Mouse (Mus musculus): ENCODE data around the gene Hcn1. TPM values are rescaled to one million over a fixed set of nuclear protein-coding genes. Genes with fewer than 3 reads are reported as not detected.
A peak's percentile ranks its signal among the peaks of the same experiment; 100 is the strongest.

The Hcn1 gene
- polyA plus RNA-seq, 2 experiments: under 0.01 TPM; not detected in 1

DNA sequence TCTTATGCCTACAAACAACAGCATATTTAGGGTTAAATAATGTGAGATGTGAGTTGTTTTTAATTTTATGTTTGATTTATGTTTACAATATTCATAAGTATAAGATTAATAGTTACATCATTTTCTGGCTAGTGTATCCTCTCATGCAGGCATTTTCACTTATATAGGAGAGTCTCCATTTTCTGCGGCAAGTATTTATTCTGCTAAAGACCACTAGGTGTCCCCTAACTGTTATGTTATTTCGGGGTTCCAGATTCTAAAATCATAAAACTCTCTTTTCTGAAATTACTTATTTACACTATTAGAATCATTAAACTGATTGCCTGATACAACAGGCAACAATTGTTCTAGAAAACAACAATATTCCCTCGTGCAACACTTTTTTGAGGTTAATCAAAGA, 60.5 kb downstream of the Hcn1 start:
- Histone ChIP-seq H3K9ac (replicated peaks) (no peak overlapping the region), H3K9me3 (ENCODE audit: control insufficient read depth, low read length) (no peaks in the 10 kb centered on the region), H3K4me2 (ENCODE audit: low read depth) (no peak overlapping the region), H3K4me1 (replicated peaks; ENCODE audit: control insufficient read depth in 2 of 2, insufficient read depth in 2 of 2, low read length in 1 of 2) (no peaks in the 10 kb centered on the region), H3K36me3 (replicated peaks; ENCODE audit: control insufficient read depth, insufficient read depth, low read depth) (no peaks in the 10 kb centered on the region), H3K27ac (no peak overlapping the region), H3K27me3 (ENCODE audit: control insufficient read depth, insufficient read depth, low read length) (no peaks in the 10 kb centered on the region), H3K4me3 (ENCODE audit: insufficient read depth in 1 of 2, low read depth in 2 of 2, low read length in 2 of 2) (no peak overlapping the region)
- ATAC-seq (ENCODE audit: insufficient read depth) (no peak), DNase-seq (ENCODE audit: low read depth in 3 of 3, low spot score in 3 of 3) (no peak)
- WGBS (ENCODE audit: insufficient replicate concordance): 45% methylated on average over 3 of the region's 3 CpGs
- TF ChIP-seq CTCF (IDR thresholded peaks at IDR 0.05; ENCODE audit: low read depth) (no peak), EP300 (IDR thresholded peaks at IDR 0.05; ENCODE audit: low read depth) (no peak)

- TF ChIP-seq EP300 (IDR thresholded peaks at IDR 0.05; ENCODE audit: low read depth) (no peak), CTCF (IDR thresholded peaks at IDR 0.05; ENCODE audit: low read depth) (no peak)
- Histone ChIP-seq H3K27ac (no peak overlapping the region), H3K9me3 (ENCODE audit: control insufficient read depth, low read length) (no peaks in the 10 kb centered on the region), H3K27me3 (ENCODE audit: control insufficient read depth, insufficient read depth, low read length) (no peaks in the 10 kb centered on the region), H3K4me3 (ENCODE audit: insufficient read depth in 1 of 2, low read depth in 2 of 2, low read length in 2 of 2) (no peak overlapping the region), H3K4me2 (ENCODE audit: low read depth) (no peak overlapping the region), H3K36me3 (replicated peaks; ENCODE audit: control insufficient read depth, insufficient read depth, low read depth) (no peaks in the 10 kb centered on the region), H3K4me1 (replicated peaks; ENCODE audit: control insufficient read depth in 2 of 2, insufficient read depth in 2 of 2, low read length in 1 of 2) (no peaks in the 10 kb centered on the region), H3K9ac (replicated peaks) (no peak overlapping the region)
- DNase-seq (ENCODE audit: low read depth in 3 of 3, low spot score in 3 of 3) (peak; percentile 6 to 9 (median 7)), ATAC-seq (ENCODE audit: insufficient read depth) (no peak)
- WGBS (ENCODE audit: insufficient replicate concordance): 37% methylated on average over 2 of the region's 2 CpGs
These were observed 67.2 kb downstream of the Hcn1 start for GRCm38 (mm10) chr13:117669303-117669702.

- DNase-seq (ENCODE audit: low read depth in 3 of 3, low spot score in 3 of 3) (no peak), ATAC-seq (ENCODE audit: insufficient read depth) (no peak)
- Histone ChIP-seq H3K9me3 (ENCODE audit: control insufficient read depth, low read length) (no peaks in the 10 kb centered on the region), H3K4me2 (ENCODE audit: low read depth) (no peak overlapping the region), H3K27me3 (ENCODE audit: control insufficient read depth, insufficient read depth, low read length) (no peaks in the 10 kb centered on the region), H3K36me3 (replicated peaks; ENCODE audit: control insufficient read depth, insufficient read depth, low read depth) (no peaks in the 10 kb centered on the region), H3K4me3 (ENCODE audit: insufficient read depth in 1 of 2, low read depth in 2 of 2, low read length in 2 of 2) (no peak overlapping the region), H3K4me1 (replicated peaks; ENCODE audit: control insufficient read depth in 2 of 2, insufficient read depth in 2 of 2, low read length in 1 of 2) (no peaks in the 10 kb centered on the region), H3K9ac (replicated peaks) (no peak overlapping the region), H3K27ac (no peak overlapping the region)
- TF ChIP-seq EP300 (IDR thresholded peaks at IDR 0.05; ENCODE audit: low read depth): no peak
- TF ChIP-seq CTCF (IDR thresholded peaks at IDR 0.05; ENCODE audit: low read depth): no peak
- WGBS (ENCODE audit: insufficient replicate concordance): 82% methylated on average over 1 of the region's 1 CpGs
These were observed 69.7 kb downstream of the Hcn1 start for GRCm38 (mm10) chr13:117671851-117672250.

DNA sequence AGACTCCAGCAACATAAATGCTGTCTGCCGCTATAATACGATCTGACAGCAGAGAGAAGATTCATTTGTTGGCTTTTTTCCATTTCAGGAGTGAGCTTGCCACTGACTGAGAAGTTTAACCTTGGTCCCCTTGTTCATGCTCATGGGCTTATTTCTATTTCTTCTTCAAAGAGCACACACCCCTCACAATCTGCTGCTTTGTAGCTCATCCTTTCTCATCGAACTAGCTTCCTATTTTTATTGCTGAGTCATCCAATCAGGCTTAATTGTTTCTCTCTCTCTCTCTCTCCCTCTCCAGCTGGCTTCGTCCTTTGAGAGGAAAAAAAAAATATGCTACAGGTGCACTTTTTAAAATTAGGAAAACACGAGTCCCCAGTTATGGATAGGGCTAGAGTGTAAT, 74.3 kb downstream of the Hcn1 start:
- H3K4me2 ChIP-seq (ENCODE audit: low read depth): no peak overlapping the region
- ATAC-seq (ENCODE audit: insufficient read depth): no peak
- WGBS (ENCODE audit: insufficient replicate concordance): 61% methylated on average over 5 of the region's 5 CpGs

GRCm38 (mm10) chr13:117687670-117688069, 85.5 kb downstream of the Hcn1 start:
- H3K4me2 ChIP-seq (ENCODE audit: low read depth): no peak overlapping the region
- TF ChIP-seq CTCF (IDR thresholded peaks at IDR 0.05; ENCODE audit: low read depth): no peak
- no peak for TF ChIP-seq EP300 (IDR thresholded peaks at IDR 0.05; ENCODE audit: low read depth)
- no peak overlapping the region for H3K27ac ChIP-seq
- no peaks in the 10 kb centered on the region for H3K27me3 ChIP-seq (ENCODE audit: control insufficient read depth, insufficient read depth, low read length)
- no peak overlapping the region for H3K9ac ChIP-seq (replicated peaks)
- WGBS (ENCODE audit: insufficient replicate concordance): 64% methylated on average over 7 of the region's 7 CpGs
- no peak overlapping the region for H3K4me3 ChIP-seq (ENCODE audit: insufficient read depth in 1 of 2, low read depth in 2 of 2, low read length in 2 of 2)
- no peaks in the 10 kb centered on the region for H3K4me1 ChIP-seq (replicated peaks; ENCODE audit: control insufficient read depth in 2 of 2, insufficient read depth in 2 of 2, low read length in 1 of 2)
- DNase-seq (ENCODE audit: low read depth in 3 of 3, low spot score in 3 of 3) (no peak), ATAC-seq (ENCODE audit: insufficient read depth) (no peak)
- H3K36me3 ChIP-seq (replicated peaks; ENCODE audit: control insufficient read depth, insufficient read depth, low read depth): no peaks in the 10 kb centered on the region
- H3K9me3 ChIP-seq (ENCODE audit: control insufficient read depth, low read length): no peaks in the 10 kb centered on the region

More for the DNA sequence above, 74.3 kb downstream of the Hcn1 start:
- Histone ChIP-seq H3K36me3 (replicated peaks; ENCODE audit: control insufficient read depth, insufficient read depth, low read depth) (no peaks in the 10 kb centered on the region), H3K9me3 (ENCODE audit: control insufficient read depth, low read length) (no peaks in the 10 kb centered on the region), H3K4me1 (replicated peaks; ENCODE audit: control insufficient read depth in 2 of 2, insufficient read depth in 2 of 2, low read length in 1 of 2) (no peaks in the 10 kb centered on the region), H3K4me3 (ENCODE audit: insufficient read depth in 1 of 2, low read depth in 2 of 2, low read length in 2 of 2) (no peak overlapping the region), H3K9ac (replicated peaks) (no peak overlapping the region), H3K27me3 (ENCODE audit: control insufficient read depth, insufficient read depth, low read length) (no peaks in the 10 kb centered on the region), H3K27ac (no peak overlapping the region)
- DNase-seq (ENCODE audit: low read depth in 3 of 3, low spot score in 3 of 3): no peak
- TF ChIP-seq CTCF (IDR thresholded peaks at IDR 0.05; ENCODE audit: low read depth) (no peak), EP300 (IDR thresholded peaks at IDR 0.05; ENCODE audit: low read depth) (no peak)
